In the genomic region with DNA sequence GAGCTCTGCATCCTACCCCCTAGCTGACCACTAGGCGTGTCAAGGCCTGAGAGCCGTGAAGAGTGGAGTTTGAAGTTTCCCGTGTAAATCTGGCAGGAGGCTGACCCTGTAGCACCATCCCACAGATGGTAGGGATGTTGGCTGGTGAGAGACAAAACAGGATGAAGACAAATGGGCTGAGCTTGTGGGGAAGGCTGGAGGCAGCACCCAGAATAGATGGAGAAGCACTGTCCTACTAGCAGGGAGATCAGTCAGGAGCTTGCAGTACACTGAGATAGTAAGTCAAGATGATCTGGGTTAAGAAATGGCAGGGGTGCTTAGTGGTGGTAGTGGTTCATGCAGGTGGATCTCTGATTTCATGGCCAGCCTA, we compare ENCODE assay signal across 23 mouse cellular contexts. TPM values are rescaled to one million over a fixed set of nuclear protein-coding genes. Genes with fewer than 3 reads are reported as not detected.
"Had no signal": no experiment of that assay in that cellular context is flagged by ENCODE, and none has a peak within 500 bp of the region (broad histone marks: within the 10 kb centered on the region; RNA-seq: fewer than 3 reads in every experiment).

No protein-coding gene starts in this region.

- H3K9ac ChIP-seq: limb, embryonic 12.5 days; limb, embryonic 15.5 days; liver, embryonic 14.5 days; liver, postnatal 0 days; neural tube, embryonic 12.5 days; neural tube, embryonic 15.5 days had no signal

- H3K27me3 ChIP-seq: neural tube, embryonic 15.5 days had no signal

- H3K4me3 ChIP-seq: limb, embryonic 12.5 days; limb, embryonic 15.5 days; neural tube, embryonic 12.5 days; neural tube, embryonic 15.5 days had no signal

- H3K27ac ChIP-seq: kidney, postnatal 0 days; limb, embryonic 12.5 days; liver, embryonic 14.5 days; neural tube, embryonic 12.5 days; neural tube, embryonic 15.5 days; stomach, postnatal 0 days had no signal

- H3K9me3 ChIP-seq: limb, embryonic 12.5 days; limb, embryonic 15.5 days; neural tube, embryonic 12.5 days; neural tube, embryonic 15.5 days had no signal

- H3K4me2 ChIP-seq: limb, embryonic 12.5 days; limb, embryonic 15.5 days; liver, embryonic 11.5 days; midbrain, embryonic 11.5 days; neural tube, embryonic 12.5 days; neural tube, embryonic 15.5 days had no signal

RNA-seq across cellular contexts. Expression of a gene that starts 25.3 kb away (rescaled TPM):
- total RNA-seq: layer of hippocampus, postnatal 14 days; left cerebral cortex, adult 18-20 months; left cerebral cortex, postnatal 10 days; left cerebral cortex, postnatal 4 days; megakaryocyte progenitor cell, adult 5-6 weeks; megakaryocyte-erythroid progenitor cell, adult 5-6 weeks; midbrain, postnatal 0 days had no signal
- polyA plus RNA-seq: kidney, adult 2 months; kidney, embryonic 14.5 days; kidney, postnatal 0 days; limb, embryonic 12.5 days; limb, embryonic 15.5 days; liver, embryonic 11.5 days; liver, embryonic 14.5 days; liver, postnatal 0 days; lung, embryonic 16.5 days; midbrain, embryonic 11.5 days; midbrain, embryonic 14.5 days; midbrain, postnatal 0 days; neural tube, embryonic 12.5 days; neural tube, embryonic 15.5 days; stomach, embryonic 14.5 days; stomach, postnatal 0 days; thymus, postnatal 0 days had no signal

RNA-seq across cellular contexts. Expression of a gene that starts 27.3 kb away (rescaled TPM):
- total RNA-seq: megakaryocyte progenitor cell, adult 5-6 weeks; megakaryocyte-erythroid progenitor cell, adult 5-6 weeks had no signal
- polyA plus RNA-seq: stomach, postnatal 0 days had no signal
